Mouse (Mus musculus) midbrain, embryonic 12.5 days (tissue): ENCODE data around the gene Mtfp1. TPM values are rescaled to one million over a fixed set of nuclear protein-coding genes. Genes with fewer than 3 reads are reported as not detected.

Source experiments
- ATAC-seq: fragments of 200-750 bp; cut with Nextera tagmentation; 2 replicates; pipeline ENCODE4 v1.8.0; 2017; ENCODE audit warnings: low read depth, moderate TSS enrichment, moderate library complexity; ENCODE audit not compliant: low FRiP score
- H3K27ac ChIP-seq: fragments of 300-500 bp; sonication (generic); replicated peaks from 2 replicates; pipeline ENCODE4 v1.5.1; 2016; ENCODE audit warnings: mild to moderate bottlenecking
- H3K27me3 ChIP-seq: fragments of 300-500 bp; sonication (generic); 2 replicates; pipeline ENCODE4 v1.6.1; 2016; ENCODE audit warnings: mild to moderate bottlenecking
- H3K36me3 ChIP-seq: fragments of 300-500 bp; sonication (generic); 2 replicates; pipeline ENCODE4 v1.6.1; 2016
- H3K4me1 ChIP-seq: fragments of 300-500 bp; sonication (generic); 2 replicates; pipeline ENCODE4 v1.6.1; 2016
- H3K4me2 ChIP-seq: fragments of 300-500 bp; sonication (generic); replicated peaks from 2 replicates; pipeline ENCODE4 v1.6.1; 2016; ENCODE audit warnings: mild to moderate bottlenecking, moderate library complexity
- H3K4me3 ChIP-seq: fragments of 300-500 bp; sonication (generic); 2 replicates; pipeline ENCODE4 v1.5.1; 2016; ENCODE audit warnings: mild to moderate bottlenecking
- H3K9ac ChIP-seq: fragments of 300-500 bp; sonication (generic); replicated peaks from 2 replicates; pipeline ENCODE4 v1.6.1; 2016; ENCODE audit warnings: mild to moderate bottlenecking, moderate library complexity
- H3K9me3 ChIP-seq: fragments of 300-500 bp; sonication (generic); 2 replicates; pipeline ENCODE4 v1.6.1; 2016; ENCODE audit warnings: mild to moderate bottlenecking
- WGBS: fragments of 180-500 bp; shearing (Covaris S2); methylation state at CpG from one replicate; pipeline ENCODE4 v1.1.7; 2016; 5-methylcytosine and 5-hydroxymethylcytosine counted together
- polyA plus RNA-seq: library from polyadenylated mRNA; unstranded; fragments of >200 nt; fragmentation: Nextera tagmentation; extraction: Ambion mirVana; gene quantifications from 2 replicates; pipeline ENCODE4 v1.2.1, GENCODE M21; 2016

Mtfp1 gene
- polyA plus RNA-seq, 1 experiment from 2014 or later, result 5.9 TPM

DNA sequence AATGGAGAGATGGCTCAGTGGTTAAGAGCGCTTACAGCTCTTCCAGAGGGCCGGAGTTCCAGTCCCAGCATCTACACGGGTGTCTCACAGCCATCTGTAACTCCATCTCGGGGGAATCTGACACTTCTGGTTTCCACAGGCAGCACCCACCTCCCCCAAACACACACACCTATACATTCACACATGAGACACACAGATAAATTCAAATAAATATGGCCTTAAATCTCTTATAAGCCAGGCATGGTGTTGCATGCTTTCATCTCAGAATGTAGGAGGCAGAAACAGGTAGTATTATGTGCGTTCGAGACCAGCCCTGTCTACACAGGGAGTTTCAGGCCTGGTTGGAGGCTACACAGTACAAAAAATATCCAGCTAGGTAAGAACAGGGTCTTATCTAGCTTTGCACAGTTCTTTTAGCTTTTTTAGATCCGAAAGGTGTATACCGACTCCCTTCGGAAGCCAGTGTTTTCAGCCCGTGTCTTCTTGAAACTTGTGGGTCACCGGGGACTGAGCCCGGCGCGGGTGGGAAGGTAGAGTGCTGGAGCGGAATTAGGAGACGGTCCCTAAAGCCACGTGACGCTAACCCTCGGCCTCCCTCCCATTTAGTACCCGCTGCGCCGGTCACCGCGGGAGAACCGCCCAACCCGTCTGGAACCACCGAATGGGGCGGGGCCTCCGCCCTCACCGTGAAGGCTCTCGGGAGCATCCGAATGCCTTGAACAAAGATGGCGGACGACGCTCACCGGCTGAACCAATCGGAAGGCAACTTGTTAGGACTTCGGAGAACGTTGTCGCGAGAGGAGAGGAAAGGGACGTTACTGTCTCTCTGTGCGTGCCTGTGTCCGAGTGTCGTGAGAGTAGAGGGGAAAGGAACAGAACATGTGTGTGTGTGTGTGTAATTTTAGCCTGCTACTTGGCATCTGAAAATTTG lies 1.1 kb upstream of the Mtfp1 start:
- H3K9ac ChIP-seq, result peak overlapping the region; percentile 83
- no peaks in the 10 kb centered on the region for H3K9me3 ChIP-seq
- H3K4me1 ChIP-seq, result peaks cover 26% of the 10 kb centered on the region
- no peaks in the 10 kb centered on the region for H3K27me3 ChIP-seq
- H3K4me3 ChIP-seq, result peak overlapping the region; percentile 54
- WGBS, result 2% methylated on average over 45 of the region's 45 CpGs
- peak overlapping the region; percentile 88 for H3K4me2 ChIP-seq
- peak; percentile 92 for ATAC-seq
- H3K36me3 ChIP-seq, result peaks cover 8% of the 10 kb centered on the region
- peak overlapping the region; percentile 85 for H3K27ac ChIP-seq

DNA sequence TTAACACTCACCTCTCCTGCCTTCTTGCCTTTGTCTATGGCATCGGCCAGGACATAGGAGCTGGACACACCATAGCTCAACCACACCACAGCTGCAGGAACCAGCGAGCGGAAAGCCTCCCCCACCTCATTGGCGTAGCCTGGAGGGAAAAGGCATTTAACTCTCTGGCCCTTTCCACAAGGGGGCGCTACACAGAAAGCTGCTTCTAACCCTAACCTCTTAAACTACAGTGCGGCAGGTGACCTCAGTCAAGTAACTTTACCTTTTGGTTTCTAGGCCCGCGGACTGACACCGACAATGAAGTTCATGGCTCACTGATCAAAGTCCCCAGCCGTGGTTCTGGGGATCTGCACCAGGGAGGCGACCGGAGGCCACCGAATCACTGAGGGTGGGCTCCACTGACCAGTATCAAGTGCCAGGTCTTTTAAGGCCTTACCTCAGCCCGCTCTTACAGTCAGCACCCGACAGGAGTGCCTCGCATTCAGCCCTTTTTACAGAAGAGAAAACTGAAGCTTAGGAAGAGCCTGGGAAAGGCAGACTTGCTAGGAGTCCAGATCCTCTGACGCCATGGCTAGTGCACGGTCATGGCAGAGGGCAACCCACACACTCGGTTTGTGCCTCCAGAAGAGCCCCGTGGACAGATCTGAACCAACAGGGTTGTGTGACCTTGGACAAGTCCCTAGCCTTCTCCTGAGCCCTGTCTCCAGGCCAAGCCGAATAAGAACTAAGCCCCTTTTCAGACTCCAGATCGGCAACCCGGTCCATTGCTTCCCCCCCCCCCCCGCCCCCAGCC lies 671 bp downstream of the Mtfp1 start:
- no peak for ATAC-seq
- Histone ChIP-seq H3K27ac (peak overlapping the region; percentile 85), H3K36me3 (peaks cover 14% of the 10 kb centered on the region)

DNA sequence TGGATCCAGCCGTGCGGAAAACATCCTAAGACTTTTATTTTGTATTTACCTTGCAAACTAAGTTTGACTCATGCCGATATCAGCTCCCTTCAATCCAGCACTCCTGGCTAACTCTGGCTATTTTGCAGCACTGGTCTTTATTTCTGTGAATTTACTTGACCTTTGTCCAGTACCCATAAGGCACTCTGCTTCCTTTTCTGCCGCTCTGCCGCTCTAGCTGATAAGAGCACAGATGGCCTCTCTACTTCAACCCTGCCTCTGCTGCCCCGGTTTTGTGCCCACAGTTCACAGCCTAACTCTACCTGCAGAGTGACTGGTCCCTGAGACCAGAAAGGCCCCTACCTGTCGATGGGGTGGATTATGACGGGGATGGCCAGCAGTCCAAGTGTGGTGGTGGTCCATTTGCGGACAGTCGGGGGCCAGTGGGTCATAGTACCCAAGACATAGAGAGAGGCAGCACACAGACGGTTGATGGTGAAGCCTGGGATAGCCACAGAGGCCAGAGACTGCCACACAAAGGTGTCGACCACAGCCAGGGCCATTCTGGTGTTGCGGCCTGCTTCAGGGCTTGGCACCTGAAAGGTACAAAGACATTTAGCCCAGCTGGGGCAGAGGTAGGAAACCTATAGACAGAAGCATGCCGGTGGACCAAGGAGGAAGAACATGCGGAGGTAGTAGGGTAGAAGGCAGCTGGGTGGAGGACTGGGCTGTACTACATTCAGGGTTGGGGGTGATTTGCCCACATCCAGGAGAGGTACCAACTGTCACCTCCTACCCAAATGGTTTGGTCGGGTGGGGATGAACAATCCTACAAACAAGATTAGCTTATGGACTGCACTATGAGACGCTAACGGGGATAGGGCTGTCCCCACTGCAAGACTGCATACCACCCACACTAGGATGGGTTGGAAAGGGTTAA lies 1.5 kb downstream of the Mtfp1 start:
- Histone ChIP-seq H3K9ac (no peak overlapping the region), H3K27me3 (no peaks in the 10 kb centered on the region), H3K4me2 (peak overlapping the region; percentile 88; the same call in 1 of the 2 replicates), H3K36me3 (peaks cover 14% of the 10 kb centered on the region), H3K9me3 (no peaks in the 10 kb centered on the region), H3K4me1 (peaks cover 26% of the 10 kb centered on the region), H3K4me3 (no peak overlapping the region), H3K27ac (no peak overlapping the region)
- no peak for ATAC-seq
- WGBS, result 86% methylated on average over 18 of the region's 18 CpGs

More for the DNA sequence above, 671 bp downstream of the Mtfp1 start:
- H3K9me3 ChIP-seq, result no peaks in the 10 kb centered on the region
- H3K4me2 ChIP-seq, result peak overlapping the region; percentile 88
- WGBS, result 5% methylated on average over 23 of the region's 24 CpGs
- H3K4me1 ChIP-seq, result peaks cover 26% of the 10 kb centered on the region
- peak overlapping the region; percentile 58 for H3K4me3 ChIP-seq
- H3K9ac ChIP-seq, result peak overlapping the region; percentile 49
- H3K27me3 ChIP-seq, result no peaks in the 10 kb centered on the region

DNA sequence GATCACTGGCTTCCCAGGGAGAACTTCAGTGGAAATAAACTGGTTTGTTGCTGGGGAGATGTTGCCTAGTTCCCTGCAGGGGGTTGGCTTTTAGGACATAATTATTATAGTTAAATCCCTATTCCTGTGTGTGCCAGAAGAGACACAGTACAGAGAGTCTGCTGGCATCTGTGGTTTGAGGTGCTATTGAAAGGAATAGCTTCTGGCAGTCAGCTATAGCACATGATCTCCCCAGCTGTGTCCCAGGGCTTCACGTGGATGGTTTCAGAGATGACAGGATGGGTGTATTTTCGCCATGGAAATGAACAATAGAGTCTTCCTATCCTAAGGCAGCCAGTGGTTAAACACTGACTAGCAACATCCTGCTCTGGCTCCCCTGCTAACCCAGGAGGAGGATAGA lies 8.0 kb downstream of the Mtfp1 start:
- WGBS, result 61% methylated on average over 2 of the region's 2 CpGs
- no peak for ATAC-seq
- H3K9me3 ChIP-seq, result no peaks in the 10 kb centered on the region
- H3K4me3 ChIP-seq, result no peak overlapping the region
- peaks cover 14% of the 10 kb centered on the region for H3K36me3 ChIP-seq
- no peaks in the 10 kb centered on the region for H3K4me1 ChIP-seq
- no peak overlapping the region for H3K27ac ChIP-seq
- no peak overlapping the region for H3K9ac ChIP-seq
- H3K4me2 ChIP-seq, result no peak overlapping the region
- H3K27me3 ChIP-seq, result no peaks in the 10 kb centered on the region

DNA sequence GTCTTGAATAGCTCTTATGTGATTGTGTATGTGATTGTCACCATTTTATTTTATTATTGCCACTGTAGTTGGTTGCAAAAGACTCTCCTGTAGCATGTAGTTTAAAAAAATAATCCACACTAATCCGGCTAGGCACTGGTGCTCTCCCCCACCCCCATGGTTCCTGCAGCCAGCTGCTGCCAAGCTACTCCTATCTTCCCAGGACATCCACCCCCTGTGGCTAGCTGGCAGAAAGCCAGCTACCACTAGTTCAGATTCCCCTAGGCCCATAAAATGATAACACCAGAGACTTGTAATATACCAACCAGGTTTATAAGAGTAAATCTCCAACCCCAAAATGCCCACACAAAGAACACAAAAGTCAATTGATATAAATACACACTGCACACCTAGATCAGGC lies 9.0 kb downstream of the Mtfp1 start:
- H3K9ac ChIP-seq, result no peak overlapping the region
- no peak overlapping the region for H3K27ac ChIP-seq
- no peaks in the 10 kb centered on the region for H3K4me1 ChIP-seq
- no peaks in the 10 kb centered on the region for H3K27me3 ChIP-seq
- no peak overlapping the region for H3K4me2 ChIP-seq
- H3K36me3 ChIP-seq, result peaks cover 6% of the 10 kb centered on the region
- H3K4me3 ChIP-seq, result no peak overlapping the region
- WGBS, result 55% methylated on average over 1 of the region's 1 CpGs
- ATAC-seq, result no peak
- H3K9me3 ChIP-seq, result no peaks in the 10 kb centered on the region

DNA sequence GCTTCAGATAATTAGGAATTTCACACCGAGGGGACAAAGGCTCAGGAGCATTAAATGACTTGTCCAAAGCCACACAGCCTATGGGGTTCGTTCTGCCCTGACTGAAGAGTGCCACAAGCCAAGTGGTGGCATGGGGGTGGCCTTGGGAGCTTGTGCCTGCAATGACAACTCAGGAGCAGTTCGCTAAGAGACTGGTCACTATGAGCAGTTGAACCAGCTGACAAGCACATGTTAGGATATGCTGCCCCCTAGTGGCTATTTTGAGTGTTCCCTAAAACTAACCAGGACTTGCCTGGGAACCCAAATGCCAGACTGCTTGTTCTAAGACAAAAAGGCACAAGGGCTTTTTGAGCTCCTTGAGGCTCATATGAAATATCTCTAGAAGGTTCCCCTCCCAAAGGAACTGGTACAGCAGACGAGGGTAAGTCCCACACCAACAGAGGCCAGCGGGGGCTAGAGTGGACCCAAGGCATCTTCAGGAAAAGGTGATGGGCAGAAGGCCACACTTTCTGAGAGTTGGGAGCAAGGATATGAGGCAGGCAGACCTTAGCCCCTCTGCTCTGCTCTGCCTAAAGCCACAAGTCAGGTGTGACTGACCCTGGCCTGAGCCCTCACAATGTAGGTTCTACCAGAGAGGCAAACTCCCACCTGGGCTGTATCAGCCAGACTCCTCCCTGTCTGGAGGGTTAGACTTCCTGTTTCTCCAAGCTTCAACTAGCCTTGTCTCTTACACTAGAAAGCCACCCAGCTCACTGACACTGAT lies 11.7 kb downstream of the Mtfp1 start:
- Histone ChIP-seq H3K27me3 (no peaks in the 10 kb centered on the region), H3K9me3 (no peaks in the 10 kb centered on the region), H3K27ac (no peak overlapping the region), H3K4me3 (no peak overlapping the region), H3K36me3 (no peaks in the 10 kb centered on the region), H3K4me2 (no peak overlapping the region), H3K4me1 (no peaks in the 10 kb centered on the region), H3K9ac (no peak overlapping the region)
- 32% methylated on average over 5 of the region's 5 CpGs for WGBS
- peak; percentile 34; the same call in 1 of the 2 replicates for ATAC-seq

DNA sequence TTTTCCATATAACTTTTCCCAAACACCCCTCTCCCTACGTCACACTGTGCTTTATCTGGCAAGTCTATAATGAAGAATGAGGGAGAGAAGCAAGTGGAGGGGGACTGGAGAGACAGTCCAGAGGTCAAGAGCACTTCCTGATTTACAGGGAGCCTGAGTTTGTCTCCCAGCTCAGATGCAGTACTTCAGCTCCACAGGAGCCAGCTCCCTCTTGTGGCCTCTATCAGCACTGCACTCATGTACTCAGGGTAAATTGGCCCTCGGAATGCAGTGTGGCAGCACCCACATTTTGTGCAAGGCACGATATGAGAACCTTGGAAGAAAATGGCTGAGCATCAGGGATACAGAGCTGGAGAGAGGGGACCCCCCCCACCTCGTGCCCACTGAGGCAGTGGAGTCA lies 15.0 kb downstream of the Mtfp1 start:
- Histone ChIP-seq H3K4me3 (no peak overlapping the region), H3K4me1 (no peaks in the 10 kb centered on the region), H3K9me3 (no peaks in the 10 kb centered on the region), H3K27me3 (no peaks in the 10 kb centered on the region), H3K4me2 (no peak overlapping the region), H3K36me3 (no peaks in the 10 kb centered on the region), H3K27ac (no peak overlapping the region), H3K9ac (no peak overlapping the region)
- WGBS, result 20% methylated on average over 4 of the region's 4 CpGs
- ATAC-seq, result no peak

DNA sequence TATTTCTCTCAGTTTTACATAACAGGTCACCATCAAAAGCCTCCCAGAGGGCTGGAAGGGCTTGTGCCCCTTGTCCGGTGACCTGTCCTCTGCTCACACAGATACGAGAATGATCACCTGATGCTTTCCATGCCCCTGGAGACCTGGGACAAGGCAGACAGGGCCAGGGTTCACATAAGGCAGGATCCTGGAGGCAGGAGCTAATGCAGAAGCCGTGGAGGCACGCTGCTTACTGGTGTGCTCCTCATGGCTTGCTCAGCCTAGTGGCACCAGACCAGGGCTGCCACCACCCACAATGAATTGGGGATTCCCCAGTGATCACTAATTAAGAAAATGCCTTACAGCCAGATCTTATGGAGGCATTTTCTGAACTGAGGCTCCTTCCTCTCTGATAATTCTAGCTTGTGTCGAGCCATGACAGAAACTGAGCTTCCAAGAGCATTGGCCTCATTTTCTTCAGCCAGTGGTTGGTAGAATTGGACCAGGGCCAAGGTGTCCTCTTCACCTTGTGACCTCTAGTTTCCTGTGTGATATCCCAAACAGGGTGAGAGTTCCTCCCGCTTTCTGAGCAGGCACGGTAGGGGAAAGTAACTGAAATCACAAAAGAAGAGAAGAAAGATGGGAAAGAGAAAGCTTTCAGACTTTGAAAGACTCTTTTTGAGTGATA lies 16.8 kb downstream of the Mtfp1 start:
- ATAC-seq, result no peak
- 87% methylated on average over 7 of the region's 7 CpGs for WGBS
- Histone ChIP-seq H3K4me1 (no peaks in the 10 kb centered on the region), H3K27me3 (no peaks in the 10 kb centered on the region), H3K27ac (no peak overlapping the region), H3K4me3 (no peak overlapping the region), H3K4me2 (no peak overlapping the region), H3K9me3 (no peaks in the 10 kb centered on the region), H3K9ac (no peak overlapping the region), H3K36me3 (no peaks in the 10 kb centered on the region)

DNA sequence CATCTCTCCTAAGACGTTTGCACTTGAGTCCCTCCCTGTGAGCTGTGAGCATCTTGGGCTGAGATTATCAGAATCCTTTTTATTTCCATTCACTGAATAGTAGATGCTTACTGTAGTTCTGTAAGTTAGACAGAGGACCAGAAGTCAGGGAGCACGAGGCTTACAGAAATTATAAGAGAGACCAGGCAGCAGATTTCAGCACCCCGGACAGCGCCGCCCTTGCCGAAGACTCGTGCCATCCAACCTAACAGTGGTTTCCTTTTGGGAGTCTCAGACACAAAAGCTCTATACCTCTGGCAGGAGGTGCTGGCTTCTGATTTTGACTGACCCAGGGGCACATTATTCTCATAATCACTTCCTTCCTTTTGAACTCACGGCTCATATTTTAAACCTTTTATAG lies 18.6 kb downstream of the Mtfp1 start:
- no peak overlapping the region for H3K27ac ChIP-seq
- no peaks in the 10 kb centered on the region for H3K4me1 ChIP-seq
- no peak for ATAC-seq
- no peak overlapping the region for H3K4me3 ChIP-seq
- no peaks in the 10 kb centered on the region for H3K9me3 ChIP-seq
- no peaks in the 10 kb centered on the region for H3K27me3 ChIP-seq
- no peak overlapping the region for H3K4me2 ChIP-seq
- H3K9ac ChIP-seq, result no peak overlapping the region
- 16% methylated on average over 8 of the region's 8 CpGs for WGBS
- no peaks in the 10 kb centered on the region for H3K36me3 ChIP-seq

DNA sequence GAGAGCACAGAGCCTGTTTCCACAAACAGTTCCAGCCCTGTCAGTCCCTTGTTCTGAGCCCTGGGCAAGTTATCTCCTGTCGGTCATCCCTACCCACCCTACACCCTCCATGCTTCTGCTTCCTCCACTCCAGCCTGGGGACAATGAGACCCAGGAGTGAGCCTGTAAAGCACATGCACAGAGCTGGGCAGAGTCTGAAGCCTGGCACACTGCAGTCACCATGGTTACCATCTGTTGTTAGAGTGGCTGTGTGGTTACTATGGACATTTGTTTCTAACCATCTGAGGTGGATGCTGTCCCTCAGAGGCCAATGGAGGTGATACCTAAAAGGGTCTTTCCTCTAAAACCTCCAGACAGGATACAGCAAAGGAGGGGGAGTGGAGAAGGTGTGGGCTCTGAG lies 25.6 kb downstream of the Mtfp1 start:
- H3K36me3 ChIP-seq, result no peaks in the 10 kb centered on the region
- H3K9ac ChIP-seq, result no peak overlapping the region
- no peak overlapping the region for H3K27ac ChIP-seq
- H3K4me3 ChIP-seq, result no peak overlapping the region
- H3K4me1 ChIP-seq, result no peaks in the 10 kb centered on the region
- no peaks in the 10 kb centered on the region for H3K9me3 ChIP-seq
- ATAC-seq, result no peak
- H3K4me2 ChIP-seq, result no peak overlapping the region
- WGBS, result 68% methylated on average over 1 of the region's 1 CpGs
- H3K27me3 ChIP-seq, result no peaks in the 10 kb centered on the region
